Mouse (Mus musculus): ENCODE measurements around the gene C2cd4b.

DNA sequence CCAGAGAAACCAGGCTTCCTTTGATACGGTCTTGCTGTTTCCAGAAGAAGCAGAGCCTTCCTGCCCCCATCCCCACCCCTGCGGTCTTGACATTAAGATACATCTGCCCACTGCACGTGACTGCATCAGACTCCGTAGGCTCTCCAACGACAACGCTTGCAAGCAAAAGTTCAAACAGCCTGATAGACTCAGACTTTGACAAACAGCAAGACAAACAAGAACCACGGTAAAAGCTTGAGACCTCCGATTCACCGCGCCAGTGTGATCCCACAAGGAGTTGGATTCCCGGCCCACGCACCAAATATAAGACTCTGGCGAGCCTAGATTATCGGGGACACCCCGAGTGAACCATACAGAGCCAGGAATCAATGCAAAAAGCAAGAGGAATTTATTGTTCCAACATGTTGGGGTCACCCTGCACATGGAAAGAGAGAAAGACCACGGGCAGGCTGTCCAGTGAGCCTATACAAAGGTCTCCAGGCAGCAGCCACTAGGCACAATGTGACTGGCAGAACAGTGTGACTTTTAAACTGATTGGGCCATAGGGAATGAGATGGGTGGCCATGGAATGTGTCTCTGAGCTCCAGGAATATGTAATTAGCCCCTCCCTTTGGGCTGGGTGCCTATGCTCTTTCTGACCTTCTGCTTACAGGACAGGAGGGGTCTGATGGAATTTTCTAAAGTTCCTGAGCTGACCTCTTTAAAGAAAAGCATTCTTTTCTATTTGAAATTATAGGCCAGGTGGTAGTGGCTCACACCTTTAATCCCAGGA is 5.6 kb upstream of the C2cd4b start:
- TF ChIP-seq CTCF (IDR thresholded peaks at IDR 0.05; ENCODE audit: low read depth) (no peak), EP300 (IDR thresholded peaks at IDR 0.05; ENCODE audit: low read depth) (no peak)
